Mouse (Mus musculus) adrenal gland, postnatal 36 days (tissue): Measurements from ENCODE around the gene Ppp2r5c. TPM values are rescaled to one million over a fixed set of nuclear protein-coding genes. Genes with fewer than 3 reads are reported as not detected.

Experiments
- DNase-seq, 2 experiments: peaks; one replicate each; pipeline ENCODE4 v3.0.0; 2021; ENCODE audit warnings: mixed read lengths in 1 of 2
- total RNA-seq, 2 experiments: library from RNA; stranded (reverse); gene quantifications; 2 replicates each; pipeline ENCODE4 v1.2.3; 2021

Ppp2r5c gene
- total RNA-seq, 2 experiments from 2014 or later, result 104 to 114 TPM

GRCm38 (mm10) chr12:110486852-110487251 lies 39.9 kb downstream of the Ppp2r5c start:
- no peak for DNase-seq

- DNase-seq, result no peak
These were observed 41.1 kb downstream of the Ppp2r5c start for GRCm38 (mm10) chr12:110488031-110488430.

DNA sequence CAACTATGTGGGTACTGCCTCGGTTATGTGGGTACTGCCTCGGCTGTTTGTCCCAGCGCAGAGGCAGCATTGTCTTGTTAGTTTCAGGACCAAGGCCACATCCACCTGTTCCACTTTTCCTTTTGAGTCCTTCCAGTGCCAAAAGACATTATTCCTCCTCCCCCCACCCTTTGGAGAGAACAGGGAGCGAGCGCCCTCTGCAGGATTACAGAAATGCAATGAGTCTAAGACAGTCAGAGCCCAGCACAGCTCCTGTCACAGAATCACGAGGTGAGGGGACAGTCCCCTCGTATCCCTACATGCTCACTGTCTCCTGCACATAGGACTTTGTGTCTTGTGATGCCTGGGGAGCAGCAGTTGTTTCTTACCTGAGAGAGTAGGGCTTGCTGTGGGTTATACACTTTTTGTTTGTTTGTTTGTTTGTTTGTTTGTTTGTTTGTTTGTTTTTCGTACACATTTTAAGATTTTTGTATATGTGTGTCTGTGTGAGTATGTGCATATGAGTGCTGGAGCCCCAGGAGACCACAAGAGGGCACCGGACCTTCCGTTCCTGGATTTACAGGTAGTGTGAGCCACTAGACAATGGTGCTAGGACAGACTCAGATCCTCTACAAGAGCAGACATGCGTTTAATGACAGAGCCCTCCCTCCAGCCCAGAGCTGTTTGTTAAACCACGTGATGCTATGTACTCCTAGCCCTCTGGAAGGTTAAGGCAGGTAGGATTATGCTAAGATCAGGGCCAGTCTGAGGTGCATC lies 43.2 kb downstream of the Ppp2r5c start:
- no peak for DNase-seq

DNA sequence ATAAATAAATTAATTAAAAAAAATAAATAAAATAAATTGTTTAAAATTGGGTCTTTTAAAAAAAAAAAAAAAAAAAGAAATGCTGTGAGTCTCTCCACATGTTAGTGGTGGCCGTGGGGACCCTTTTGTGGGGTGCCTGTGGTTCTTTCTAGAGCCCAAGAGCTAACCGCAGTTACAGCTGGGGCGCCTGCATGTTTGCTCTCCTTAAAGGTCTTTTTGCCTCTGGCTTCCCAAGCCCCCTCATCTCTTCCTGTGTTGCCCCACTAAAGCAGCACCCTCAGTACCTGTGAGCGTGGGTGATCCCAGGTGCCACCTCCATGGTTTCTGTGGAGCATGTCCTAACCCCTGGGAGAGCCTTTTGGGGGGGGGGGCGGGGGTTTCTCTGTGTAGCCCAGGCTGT lies 45.5 kb downstream of the Ppp2r5c start:
- DNase-seq, result no peak

GRCm38 (mm10) chr12:110493597-110494369 lies 46.9 kb downstream of the Ppp2r5c start:
- DNase-seq, result no peak

GRCm38 (mm10) chr12:110494846-110495245 lies 47.9 kb downstream of the Ppp2r5c start:
- DNase-seq, result no peak

DNA sequence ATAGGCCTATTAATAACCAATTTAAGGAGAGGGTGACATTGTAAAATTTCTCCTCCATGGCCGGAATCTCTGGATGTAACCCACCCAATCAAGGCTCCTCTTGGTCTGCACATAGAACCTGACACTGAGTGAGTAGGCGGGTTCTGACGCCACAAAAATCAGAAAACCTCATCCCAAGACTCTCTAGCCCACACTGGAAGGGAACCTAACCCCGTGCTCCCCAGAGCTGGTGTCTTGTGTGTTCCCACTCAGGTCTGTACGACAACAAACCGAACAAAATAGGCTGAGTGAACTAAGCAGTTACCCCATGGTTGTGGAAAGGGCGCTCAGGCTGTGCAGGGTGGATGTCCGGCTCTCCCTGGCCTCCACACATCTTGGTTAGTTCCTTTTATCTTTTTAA lies 48.3 kb downstream of the Ppp2r5c start:
- DNase-seq, result no peak

GRCm38 (mm10) chr12:110496016-110496415 lies 49.1 kb downstream of the Ppp2r5c start:
- no peak for DNase-seq

DNA sequence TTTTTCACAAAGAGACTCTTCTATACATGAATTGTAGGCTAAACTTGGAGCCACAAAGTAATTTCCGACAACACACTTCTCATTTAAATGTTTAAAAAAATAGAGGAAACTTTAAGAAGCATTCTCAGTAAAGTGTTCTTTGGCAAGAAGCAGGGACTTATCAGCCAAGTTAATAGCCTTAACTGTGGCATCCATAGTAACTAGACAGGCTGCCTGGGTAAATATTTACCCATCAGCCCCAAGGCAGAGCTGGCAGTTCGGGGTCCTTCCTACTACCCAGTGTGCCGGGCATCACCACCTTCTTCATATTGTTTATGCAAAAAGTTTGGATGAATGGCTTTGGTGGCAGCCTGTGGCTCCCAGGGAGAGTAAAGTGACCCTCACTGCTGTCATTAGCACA lies 50.1 kb downstream of the Ppp2r5c start:
- DNase-seq, result no peak

DNA sequence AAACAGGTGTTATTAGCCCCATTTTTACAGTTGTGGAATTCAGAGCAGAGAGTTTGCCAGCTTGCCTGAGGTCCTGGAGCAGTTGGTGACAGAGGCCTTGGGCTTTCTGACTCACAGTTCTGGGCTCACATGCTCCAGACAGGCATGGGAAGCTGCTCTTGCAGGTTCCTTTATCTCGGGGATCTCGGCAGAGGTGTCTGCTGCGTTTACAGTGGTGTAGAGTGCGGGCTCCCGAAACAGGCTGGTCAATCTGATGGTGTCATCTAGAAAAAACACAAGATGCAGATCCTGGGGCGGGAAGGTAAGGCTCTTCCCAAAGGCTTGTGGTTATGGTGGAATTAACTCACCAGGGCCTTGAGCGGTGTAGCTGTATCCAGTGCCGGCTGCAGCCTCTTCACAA lies 50.6 kb downstream of the Ppp2r5c start:
- DNase-seq, result peak; percentile 65 to 76

DNA sequence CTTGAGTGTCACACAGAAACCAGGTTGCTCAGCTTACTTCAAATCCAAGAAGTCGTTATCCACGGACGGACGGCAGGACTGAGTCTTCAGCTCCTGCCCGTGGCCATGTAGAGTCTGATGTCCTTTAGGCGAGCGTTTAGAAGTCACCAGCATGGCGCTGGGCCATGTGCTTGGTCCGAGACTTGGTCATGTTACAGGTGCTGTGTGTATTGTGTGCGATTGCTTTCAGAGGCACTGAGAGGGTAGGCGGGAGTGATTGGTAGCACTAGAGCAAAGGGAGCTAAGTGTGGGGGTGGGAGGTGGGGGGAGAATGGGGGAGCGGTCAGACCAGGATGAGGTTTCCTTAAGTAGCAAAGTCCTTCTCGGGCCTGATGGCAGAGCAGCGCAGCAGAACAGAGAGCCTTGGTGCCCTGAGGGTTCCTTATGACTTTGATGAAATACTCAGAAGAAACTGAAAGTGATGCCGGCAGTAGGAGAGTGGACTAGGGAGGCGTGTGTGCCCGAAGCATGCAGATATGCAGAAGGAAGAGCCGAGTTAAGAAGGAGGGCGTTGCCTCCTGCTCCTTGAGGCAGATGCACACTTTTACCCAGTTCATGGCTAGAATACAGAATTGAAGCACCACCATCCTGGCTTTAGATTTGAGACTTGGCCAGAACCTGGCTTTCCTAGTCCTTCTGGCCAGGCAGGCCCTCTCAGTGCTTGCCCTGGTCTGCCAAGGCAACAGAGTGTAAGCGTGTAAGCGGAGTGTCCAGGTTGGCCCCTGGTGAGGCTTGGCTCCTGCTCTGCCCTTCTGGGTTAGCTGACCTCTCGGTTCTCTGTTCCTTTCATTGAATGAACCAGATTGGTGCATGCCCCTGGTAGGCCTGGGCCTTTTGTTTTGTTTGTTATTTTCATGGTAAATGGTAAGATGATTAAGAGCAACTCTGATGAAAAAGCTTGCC lies 51.6 kb downstream of the Ppp2r5c start:
- DNase-seq, result no peak

DNA sequence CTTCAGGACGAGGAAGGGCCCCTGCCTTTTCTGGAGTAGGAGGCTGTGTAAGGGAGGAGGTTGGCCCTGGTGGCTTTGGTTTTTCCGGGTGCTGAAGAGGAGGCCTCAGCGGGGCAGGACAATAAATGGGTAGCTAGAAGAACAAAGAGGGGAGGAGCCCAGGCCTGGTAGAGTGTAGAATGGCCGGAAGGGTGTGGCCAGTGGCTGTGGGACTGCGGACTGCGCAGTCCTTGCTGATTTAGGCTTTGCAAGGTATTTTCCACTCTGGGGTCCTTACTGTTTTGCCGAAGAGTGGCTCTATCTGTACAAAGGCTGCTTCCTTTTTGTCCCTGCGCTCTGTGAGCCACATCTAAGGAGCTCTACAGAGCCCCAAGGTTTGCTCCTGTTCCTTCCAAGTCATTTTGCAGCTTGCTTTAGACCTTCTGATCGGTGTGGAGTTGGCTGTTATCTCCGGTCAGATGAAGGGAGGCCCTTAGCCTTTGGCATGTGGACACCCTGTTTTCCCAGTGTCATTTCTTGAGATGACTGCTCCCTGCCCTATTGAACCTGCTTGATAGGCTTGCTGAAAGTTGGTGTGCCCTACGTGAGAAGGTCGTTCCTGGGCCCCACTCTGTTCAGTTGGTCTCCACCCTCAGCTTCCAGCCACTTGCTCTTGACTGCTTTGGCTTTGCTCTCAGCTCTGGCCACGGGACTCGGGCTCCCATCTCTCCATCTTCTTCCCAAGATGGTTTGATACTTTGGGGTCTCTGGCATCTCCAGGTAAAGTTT lies 52.5 kb downstream of the Ppp2r5c start:
- DNase-seq, result peak in 1 of 2 experiments; percentile 48

DNA sequence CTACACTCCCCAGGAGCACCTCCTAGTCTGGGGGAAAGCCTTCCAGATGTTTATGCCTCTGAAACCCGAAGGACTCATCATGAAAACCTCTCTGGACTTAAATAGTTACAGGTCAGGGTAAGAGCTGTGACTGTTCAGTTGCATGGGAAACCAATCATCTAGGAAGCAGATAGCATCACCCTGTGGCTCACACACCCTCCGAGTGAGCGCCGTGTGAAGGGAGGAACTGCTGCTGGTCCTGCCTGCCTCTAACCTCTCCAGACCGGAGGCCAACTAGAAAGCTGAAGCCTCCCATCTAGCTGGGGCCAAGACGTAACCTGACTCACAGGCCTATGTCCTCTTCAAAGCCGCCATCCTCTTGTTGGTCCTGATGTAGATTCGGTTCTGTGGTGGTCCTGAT lies 53.2 kb downstream of the Ppp2r5c start:
- DNase-seq, result no peak

DNA sequence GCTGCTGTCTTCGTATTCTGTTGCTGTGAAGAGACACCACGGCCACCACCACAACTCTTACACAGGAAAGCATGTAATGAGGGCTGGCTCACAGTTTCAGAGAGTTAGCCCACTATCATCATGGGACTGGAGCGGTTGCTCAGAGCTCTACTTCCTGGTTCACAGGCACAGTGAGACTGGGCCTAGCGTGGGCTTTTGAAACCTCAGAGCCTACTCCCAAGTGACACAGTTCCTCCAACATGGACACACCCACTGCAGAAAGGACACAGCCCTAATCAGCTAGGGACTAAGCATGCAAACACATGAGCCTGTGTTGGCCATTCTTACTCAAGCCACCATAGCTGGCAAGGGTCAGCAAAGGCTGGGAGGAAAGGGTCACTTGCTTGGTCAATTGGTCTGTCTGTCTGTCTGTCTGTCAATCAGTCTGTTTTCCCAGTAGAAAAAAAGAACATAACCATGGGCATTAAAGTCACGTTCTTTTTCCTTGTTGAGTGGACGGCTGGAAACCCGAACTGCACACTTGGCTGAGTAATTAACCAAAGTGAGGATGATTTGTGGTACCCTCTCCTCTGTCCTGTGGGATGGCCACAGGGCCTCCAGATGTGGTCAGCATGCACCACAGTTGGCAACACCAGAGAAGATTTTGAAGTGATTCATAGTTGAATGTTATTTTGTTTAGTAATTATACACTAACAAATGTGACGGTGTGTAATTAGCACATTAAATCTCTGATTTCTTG lies 56.7 kb downstream of the Ppp2r5c start:
- no peak for DNase-seq

GRCm38 (mm10) chr12:110504145-110504490 lies 57.2 kb downstream of the Ppp2r5c start:
- DNase-seq, result peak; percentile 51 to 59

- DNase-seq, result no peak
These were observed 57.9 kb downstream of the Ppp2r5c start for GRCm38 (mm10) chr12:110504793-110505192.

DNA sequence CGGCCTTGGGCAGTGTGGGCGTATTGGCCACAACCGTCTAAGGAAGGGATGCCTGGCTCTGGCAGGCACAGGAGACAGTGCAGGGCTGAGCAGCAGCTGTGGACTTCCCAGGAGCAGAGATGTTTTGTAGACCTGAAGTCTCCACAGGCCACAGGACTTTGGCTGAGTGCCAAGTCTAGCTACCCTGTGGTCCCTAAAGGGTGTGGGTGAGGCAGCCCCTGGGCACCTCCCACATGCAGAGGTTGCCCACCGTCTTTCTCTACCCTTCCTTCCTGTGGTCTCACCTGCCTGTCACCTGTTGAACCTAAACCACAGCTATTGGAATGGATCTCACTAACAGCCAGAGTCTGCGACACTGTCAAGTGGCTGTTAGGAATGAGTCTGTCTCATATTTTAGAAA lies 59.1 kb downstream of the Ppp2r5c start:
- DNase-seq, result no peak

DNA sequence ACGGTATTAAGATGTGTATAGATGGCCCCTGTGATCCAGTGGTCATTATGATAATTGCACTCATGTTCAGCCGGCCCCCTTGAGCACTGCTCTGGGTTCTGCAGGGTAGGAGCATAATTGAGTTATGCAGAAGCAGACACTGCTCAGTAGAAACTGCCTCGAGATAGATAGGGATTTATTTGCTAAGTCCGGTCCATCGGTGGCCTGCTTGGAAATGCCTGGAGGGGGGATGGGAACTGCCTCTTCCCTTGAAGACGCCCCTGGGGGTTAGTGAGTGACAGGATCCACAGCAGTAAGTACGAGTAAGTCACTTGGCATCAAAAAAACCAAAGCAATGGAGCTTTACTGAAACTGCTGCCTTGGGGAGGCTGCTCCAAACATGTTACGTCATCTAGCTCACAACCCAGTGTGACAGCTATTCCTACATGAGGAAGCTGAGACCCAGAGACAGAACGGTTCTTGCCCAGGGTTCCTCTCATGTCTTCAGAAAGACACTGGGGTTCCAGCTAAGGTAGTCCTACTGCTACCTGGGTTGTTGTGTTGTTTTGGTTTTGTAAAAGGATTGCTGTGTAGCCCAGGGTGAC lies 60.9 kb downstream of the Ppp2r5c start:
- no peak for DNase-seq

DNA sequence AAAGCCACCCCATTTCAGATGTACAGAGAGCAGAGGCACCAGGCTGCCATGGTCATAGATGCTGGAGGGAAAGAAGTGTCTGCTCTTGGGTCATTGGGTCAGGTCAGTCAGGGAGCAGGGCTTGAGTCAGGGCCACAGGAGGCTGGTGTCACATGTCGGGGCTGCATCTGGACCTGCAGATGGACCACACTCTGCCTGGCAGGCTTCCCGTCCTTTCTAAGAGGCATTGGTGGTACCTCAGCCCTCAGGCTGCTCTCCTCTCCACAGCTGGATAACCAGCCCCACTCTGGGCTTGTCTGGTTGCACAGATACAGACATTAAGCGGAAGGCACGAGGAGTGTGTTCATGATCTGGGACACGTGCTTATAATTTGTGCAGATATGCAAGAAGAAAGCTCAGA lies 61.8 kb downstream of the Ppp2r5c start:
- DNase-seq, result no peak

DNA sequence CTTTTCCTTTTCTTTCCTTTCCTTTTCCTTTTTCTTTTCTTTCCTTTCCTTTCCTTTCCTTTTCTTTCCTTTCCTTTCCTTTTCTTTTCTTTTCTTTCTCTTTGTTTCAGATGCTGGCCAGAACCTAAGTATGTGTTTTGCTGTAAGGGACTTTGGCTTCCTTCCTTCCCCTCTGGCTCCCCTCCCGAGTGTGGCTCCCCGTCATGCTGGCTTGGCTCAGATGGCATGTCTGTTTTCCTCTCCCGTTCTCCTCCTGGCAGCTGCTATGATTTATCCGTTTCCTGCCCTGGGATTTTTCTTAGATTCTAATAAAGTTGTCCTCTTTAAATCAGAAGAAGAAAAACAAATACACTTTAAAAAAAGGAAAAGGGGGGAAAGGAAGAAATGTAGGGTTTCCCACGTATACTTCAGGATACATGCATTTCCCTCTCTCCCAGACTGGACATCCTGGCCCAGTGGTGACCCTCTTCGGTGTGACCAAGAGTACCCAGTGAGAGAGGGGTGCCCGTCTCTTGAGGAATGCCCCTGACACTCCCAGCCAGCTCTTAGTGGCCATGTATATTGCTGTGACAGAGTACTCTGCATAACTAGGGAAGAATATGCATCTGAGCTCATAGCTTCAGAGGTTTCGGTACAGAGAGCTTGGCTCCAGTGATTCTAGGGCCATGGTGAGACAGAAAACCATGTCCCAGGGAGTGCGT lies 63.4 kb downstream of the Ppp2r5c start:
- DNase-seq, result peak; percentile 73 to 82
